Mouse (Mus musculus) B cell, adult 67 days (primary cell): ENCODE measurements around the gene Defb9. TPM values are rescaled to one million over a fixed set of nuclear protein-coding genes. Genes with fewer than 3 reads are reported as not detected.

Experiments
- total RNA-seq, 2 experiments: library from RNA; stranded (reverse); gene quantifications; 4 replicates each; pipeline ENCODE4 v1.2.4; 2023

Gene Defb9
- not detected for total RNA-seq

DNA sequence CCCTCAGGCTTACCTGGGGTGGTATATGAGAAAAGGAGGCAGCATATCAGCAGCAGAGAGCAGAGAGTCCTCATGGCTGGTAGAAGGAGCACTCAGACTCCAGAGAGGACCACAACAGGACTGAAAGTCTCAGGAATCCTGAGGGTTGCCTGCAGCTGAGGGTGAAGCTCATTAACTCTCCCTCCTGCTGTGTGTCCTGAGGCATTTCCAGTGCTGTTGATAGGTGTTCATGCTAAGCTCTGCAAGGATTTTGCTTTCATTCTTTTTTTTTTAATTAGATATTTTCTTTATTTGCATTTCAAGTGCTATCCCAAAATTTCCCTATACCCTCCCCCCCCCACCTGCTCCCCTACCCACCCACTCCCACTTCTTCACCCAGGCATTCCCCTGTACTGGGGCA lies at the start of gene Defb9:
TSS of gene Defb9 (minus strand) at position 101 of the 400 bp plus-strand sequence.

DNA sequence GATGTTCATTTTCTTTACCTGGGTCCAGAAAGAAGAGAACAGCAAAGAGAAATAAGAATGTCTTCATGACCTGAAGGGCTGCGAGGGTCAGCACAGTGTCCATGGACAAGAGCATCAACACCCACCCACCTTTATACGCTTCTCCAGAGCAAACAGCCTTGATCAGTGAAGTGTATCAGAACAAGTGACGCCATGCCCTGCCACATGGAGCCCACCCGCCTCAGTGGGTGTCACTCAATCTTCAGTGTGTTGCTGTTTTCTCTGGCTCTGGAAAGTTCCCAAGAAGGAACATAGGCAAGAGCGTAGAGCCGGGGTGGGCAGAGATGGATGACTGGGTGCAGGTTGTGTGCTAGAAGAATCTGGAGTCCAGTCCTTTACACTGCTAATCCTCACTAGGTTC lies 47.4 kb upstream of the Defb9 start, which contains the start of gene Defb15:
TSS of gene Defb15 (minus strand) at position 101 of the 400 bp plus-strand sequence.

DNA sequence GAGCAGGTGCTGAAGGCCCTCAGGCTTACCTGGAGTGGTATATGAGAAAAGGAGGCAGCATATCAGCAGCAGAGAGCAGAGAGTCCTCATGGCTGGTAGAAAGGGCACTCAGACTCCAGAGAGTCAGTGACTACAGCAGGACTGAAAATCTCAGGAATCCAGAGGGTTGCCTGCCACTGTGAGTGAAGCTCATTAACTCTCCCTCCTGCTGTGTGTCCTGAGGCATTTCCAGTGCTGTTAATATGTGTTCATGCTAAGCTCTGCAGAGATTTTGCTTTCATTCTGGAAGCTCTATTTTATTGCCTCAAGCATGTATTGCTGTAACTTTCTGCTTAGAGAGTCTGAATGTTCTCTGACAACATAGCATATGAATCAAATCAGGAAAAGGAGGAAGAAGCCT lies 21.1 kb upstream of the Defb9 start, which contains the start of gene Defb11:
TSS of gene Defb11 (minus strand) at position 123 of the 400 bp plus-strand sequence.

DNA sequence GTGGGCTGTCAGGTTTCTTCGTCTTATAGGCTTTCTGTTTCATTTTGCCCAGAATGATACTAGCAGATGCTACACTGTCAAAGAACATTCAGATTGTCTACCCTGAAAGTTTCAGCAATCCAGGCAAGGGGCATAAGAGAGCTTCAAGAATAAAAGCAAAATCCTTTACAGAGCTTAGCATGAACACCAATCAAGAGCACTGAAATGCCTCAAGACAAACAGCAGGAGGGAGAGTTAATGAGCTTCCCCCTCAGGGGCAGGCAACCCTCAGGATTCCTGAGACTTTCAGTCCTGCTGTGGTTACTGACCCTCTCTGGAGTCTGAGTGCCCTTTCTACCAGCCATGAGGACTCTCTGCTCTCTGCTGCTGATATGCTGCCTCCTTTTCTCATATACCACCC lies 26.6 kb downstream of the Defb9 start, which contains the start of gene Defb10:
TSS of gene Defb10 (plus strand) at position 316 of the 400 bp plus-strand sequence.

Other genes starting within 250 kb of the Defb9 start
- gene Defa17, start 229.6 kb downstream of the Defb9 start, total RNA-seq: not detected
- gene Defa34, start 219.6 kb downstream of the Defb9 start, total RNA-seq: not detected
- not detected for gene AY761184, start 181.8 kb downstream of the Defb9 start, total RNA-seq
- not detected for gene Defa24, start 150.9 kb downstream of the Defb9 start, total RNA-seq
- not detected for gene Defb50, start 61.9 kb downstream of the Defb9 start, total RNA-seq
- gene Defb2, start 45.5 kb downstream of the Defb9 start, total RNA-seq: not detected
- gene Defb10, start 26.5 kb downstream of the Defb9 start, total RNA-seq: not detected
- not detected for gene Defb11, start 21.0 kb upstream of the Defb9 start, total RNA-seq
- gene Defb15, start 47.3 kb upstream of the Defb9 start, total RNA-seq: not detected
- gene Defb35, start 52.9 kb upstream of the Defb9 start, total RNA-seq: not detected
- gene Defb13, start 61.3 kb upstream of the Defb9 start, total RNA-seq: not detected
- not detected for gene Fam90a1a, start 73.3 kb upstream of the Defb9 start, total RNA-seq
- gene Ccdc70, start 84.4 kb upstream of the Defb9 start, total RNA-seq: not detected
- gene Atp7b, start 174.9 kb upstream of the Defb9 start, total RNA-seq: under 1 TPM; 0.52 to 0.62 TPM
- 10 to 100 TPM; 17.5 to 21.8 TPM for gene Alg11, start 175.3 kb upstream of the Defb9 start, total RNA-seq
- not detected for gene Nek5, start 239.6 kb upstream of the Defb9 start, total RNA-seq